Mouse (Mus musculus) hindbrain, postnatal 0 days (tissue): Measurements from ENCODE around the gene Zc3h14. TPM values are rescaled to one million over a fixed set of nuclear protein-coding genes. Genes with fewer than 3 reads are reported as not detected.

Source experiments
- ATAC-seq: fragments of 200-750 bp; cut with Nextera tagmentation; 2 replicates; pipeline ENCODE4 v1.8.0; 2017; ENCODE audit warnings: mild to moderate bottlenecking, moderate TSS enrichment, moderate library complexity
- DNase-seq: peaks from one replicate; pipeline ENCODE4 v3.0.0-alpha.2; 2015; ENCODE audit warnings: low spot score
- H3K27ac ChIP-seq: fragments of 300-500 bp; sonication (generic); 2 replicates; pipeline ENCODE4 v1.5.1; 2014; ENCODE audit warnings: mild to moderate bottlenecking
- H3K27me3 ChIP-seq: fragments of 300-500 bp; sonication (generic); 2 replicates; pipeline ENCODE4 v1.6.1; 2014; ENCODE audit warnings: low read length, mixed read lengths; ENCODE audit not compliant: insufficient read depth
- H3K36me3 ChIP-seq: fragments of 300-500 bp; sonication (generic); 2 replicates; pipeline ENCODE4 v1.6.1; 2014; ENCODE audit warnings: low read length, mixed read lengths; ENCODE audit not compliant: insufficient read depth
- H3K4me1 ChIP-seq: fragments of 300-500 bp; sonication (generic); 2 replicates; pipeline ENCODE4 v1.6.1; 2014; ENCODE audit warnings: antibody characterized with exemption, low read length, mixed read lengths; ENCODE audit not compliant: insufficient read depth
- H3K4me2 ChIP-seq: fragments of 300-500 bp; sonication (generic); 2 replicates; pipeline ENCODE4 v1.6.1; 2014; ENCODE audit warnings: low read depth, mild to moderate bottlenecking, low read length, moderate library complexity, mixed read lengths
- H3K4me3 ChIP-seq: fragments of 300-500 bp; sonication (generic); 2 replicates; pipeline ENCODE4 v1.5.1; 2014; ENCODE audit warnings: low read length
- H3K9ac ChIP-seq: fragments of 300-500 bp; sonication (generic); replicated peaks from 2 replicates; pipeline ENCODE4 v1.6.1; 2014; ENCODE audit warnings: mild to moderate bottlenecking, low read length, moderate library complexity, mixed read lengths
- H3K9me3 ChIP-seq: fragments of 300-500 bp; sonication (generic); 2 replicates; pipeline ENCODE4 v1.6.1; 2016; ENCODE audit warnings: low read length, mixed read lengths
- CTCF ChIP-seq: IDR thresholded peaks from 2 replicates; pipeline ENCODE4 v1.5.1; 2016; ENCODE audit warnings: antibody characterized with exemption, control low read depth, low read depth
- WGBS: fragments of 180-500 bp; shearing (Covaris S2); extraction: QIAGEN DNeasy Blood & Tissue Kit; methylation state at CpG from one replicate; pipeline ENCODE4 v1.1.7; 2014; 5-methylcytosine and 5-hydroxymethylcytosine counted together
- polyA plus RNA-seq: library from polyadenylated mRNA; unstranded; fragments of >200 nt; fragmentation: Nextera tagmentation; extraction: Ambion mirVana; gene quantifications from 2 replicates; pipeline ENCODE4 v1.2.1, GENCODE M21; 2015
- total RNA-seq: library from RNA; depleted of rRNA; stranded (reverse); fragments of >200 nt; gene quantifications from 2 replicates; pipeline ENCODE4 v1.2.3, GENCODE M21; 2014; rRNA removed

Zc3h14 gene
- 84.1 and 102 TPM in 2 replicates for total RNA-seq
- polyA plus RNA-seq: 100.0 and 101 TPM in 2 replicates

DNA sequence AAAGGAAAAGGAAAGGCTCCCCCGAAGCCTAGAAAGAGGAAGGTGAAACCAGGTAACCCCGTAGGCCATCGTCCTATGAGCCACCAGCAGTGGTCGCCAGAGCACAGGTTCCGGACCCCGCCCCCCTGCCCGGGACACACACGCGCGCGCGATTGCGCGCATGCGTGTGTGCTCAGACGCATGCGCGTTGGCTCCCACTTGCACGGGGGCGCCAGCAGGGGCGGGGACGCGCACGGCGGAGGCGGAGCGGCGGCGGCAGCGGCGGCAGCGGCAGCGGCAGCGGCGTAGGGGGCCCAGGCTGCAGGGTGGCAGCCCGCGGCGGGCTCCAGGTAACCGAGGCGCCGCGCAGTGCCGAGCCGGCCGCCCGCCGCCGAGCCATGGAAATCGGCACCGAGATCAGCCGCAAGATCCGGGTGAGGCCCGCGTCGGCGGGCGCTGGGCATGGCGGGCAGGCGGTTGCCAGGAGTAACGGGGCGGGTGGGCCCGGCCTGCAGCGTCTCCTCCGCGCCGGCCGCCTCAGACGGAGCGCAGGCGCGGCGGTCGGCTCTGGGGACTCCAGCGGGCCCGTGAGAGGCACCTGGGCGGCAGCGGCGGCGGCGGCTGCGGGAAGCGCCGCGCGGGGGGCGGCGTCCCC lies at the start of gene Zc3h14:
TSS of gene Zc3h14 (plus strand) at position 219 of the 634 bp plus-strand sequence.
- ATAC-seq: peak; percentile 94
- peak; percentile 72 for TF ChIP-seq CTCF
- 1% methylated on average over 73 of the region's 87 CpGs for WGBS

GRCm38 (mm10) chr12:98697202-98697601 lies 49.6 kb upstream of the Zc3h14 start:
- Histone ChIP-seq H3K4me1 (no peaks in the 10 kb centered on the region), H3K36me3 (no peaks in the 10 kb centered on the region; the same call in 1 of the 2 replicates), H3K9me3 (no peaks in the 10 kb centered on the region), H3K27me3 (no peaks in the 10 kb centered on the region), H3K4me3 (no peak overlapping the region), H3K27ac (no peak overlapping the region), H3K9ac (no peak overlapping the region), H3K4me2 (no peak overlapping the region)
- 77% methylated on average over 5 of the region's 5 CpGs for WGBS
- DNase-seq (no peak), ATAC-seq (no peak)
- no peak for TF ChIP-seq CTCF

More for the DNA sequence above, at the start of gene Zc3h14:
- Histone ChIP-seq H3K36me3 (no peaks in the 10 kb centered on the region), H3K9ac (peak within 1 kb of the TSS; percentile 85), H3K4me3 (peak within 1 kb of the TSS; percentile 94), H3K27ac (peak within 1 kb of the TSS; percentile 91), H3K4me1 (peaks cover 10% of the 10 kb centered on the region; the same call in 1 of the 2 replicates), H3K27me3 (no peaks in the 10 kb centered on the region), H3K4me2 (peak within 1 kb of the TSS; percentile 70), H3K9me3 (no peaks in the 10 kb centered on the region)
- peak; percentile 98 for DNase-seq

GRCm38 (mm10) chr12:98701564-98701963 lies 45.2 kb upstream of the Zc3h14 start:
- Histone ChIP-seq H3K4me1 (no peaks in the 10 kb centered on the region), H3K4me2 (no peak overlapping the region), H3K27ac (no peak overlapping the region), H3K9me3 (no peaks in the 10 kb centered on the region), H3K36me3 (no peaks in the 10 kb centered on the region), H3K9ac (no peak overlapping the region), H3K27me3 (no peaks in the 10 kb centered on the region), H3K4me3 (no peak overlapping the region)
- WGBS: 60% methylated on average over 9 of the region's 9 CpGs
- ATAC-seq (no peak), DNase-seq (peak; percentile 5)
- no peak for TF ChIP-seq CTCF

- no peak for ATAC-seq
- TF ChIP-seq CTCF: no peak
- H3K9ac ChIP-seq: no peak overlapping the region
- DNase-seq: no peak
- no peak overlapping the region for H3K4me3 ChIP-seq
- H3K9me3 ChIP-seq: no peaks in the 10 kb centered on the region
- WGBS: 87% methylated on average over 2 of the region's 2 CpGs
- no peaks in the 10 kb centered on the region for H3K36me3 ChIP-seq
- H3K4me1 ChIP-seq: no peaks in the 10 kb centered on the region
- no peak overlapping the region for H3K27ac ChIP-seq
- no peaks in the 10 kb centered on the region for H3K27me3 ChIP-seq
- no peak overlapping the region for H3K4me2 ChIP-seq
These were observed 43.2 kb upstream of the Zc3h14 start for GRCm38 (mm10) chr12:98703554-98703953.

- no peak overlapping the region for H3K4me3 ChIP-seq
- no peaks in the 10 kb centered on the region for H3K27me3 ChIP-seq
- H3K4me2 ChIP-seq: no peak overlapping the region
- TF ChIP-seq CTCF: no peak
- H3K27ac ChIP-seq: no peak overlapping the region
- no peak overlapping the region for H3K9ac ChIP-seq
- no peak for ATAC-seq
- WGBS: 72% methylated on average over 10 of the region's 10 CpGs
- no peaks in the 10 kb centered on the region for H3K36me3 ChIP-seq
- no peaks in the 10 kb centered on the region for H3K9me3 ChIP-seq
- no peaks in the 10 kb centered on the region for H3K4me1 ChIP-seq
- DNase-seq: no peak
These were observed 42.8 kb upstream of the Zc3h14 start for GRCm38 (mm10) chr12:98703961-98704360.

- Histone ChIP-seq H3K4me3 (no peak overlapping the region), H3K36me3 (no peaks in the 10 kb centered on the region), H3K4me2 (no peak overlapping the region), H3K4me1 (no peaks in the 10 kb centered on the region), H3K27ac (no peak overlapping the region), H3K27me3 (no peaks in the 10 kb centered on the region), H3K9ac (no peak overlapping the region), H3K9me3 (no peaks in the 10 kb centered on the region)
- ATAC-seq: no peak
- 78% methylated on average over 6 of the region's 6 CpGs for WGBS
- no peak for DNase-seq
- no peak for TF ChIP-seq CTCF
These were observed 33.9 kb upstream of the Zc3h14 start for GRCm38 (mm10) chr12:98712819-98713218.

DNA sequence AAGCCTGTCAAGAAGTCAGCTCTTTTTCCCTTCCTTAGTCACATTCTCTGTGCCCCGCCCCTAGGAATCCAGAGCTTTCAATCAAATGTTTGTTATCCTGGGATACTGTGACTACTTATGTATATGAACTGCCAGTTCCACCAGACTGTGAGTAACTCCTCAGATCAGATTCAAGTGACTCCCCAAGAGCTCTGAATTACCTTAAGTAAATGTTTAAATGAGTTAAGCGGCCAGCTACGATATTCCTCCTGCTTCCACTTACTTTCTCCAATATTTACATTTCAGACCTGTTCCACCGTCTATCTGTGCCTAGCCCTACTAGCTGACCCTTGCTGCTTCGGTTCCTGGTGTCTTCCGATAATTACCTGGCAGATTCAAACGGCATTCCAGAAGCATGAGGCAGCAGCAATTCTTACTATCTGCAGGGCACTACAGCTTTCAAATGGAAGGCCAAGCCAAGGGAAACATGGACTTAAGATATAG lies 33.1 kb upstream of the Zc3h14 start:
- Histone ChIP-seq H3K4me2 (no peak overlapping the region), H3K9me3 (no peaks in the 10 kb centered on the region), H3K9ac (no peak overlapping the region), H3K4me1 (no peaks in the 10 kb centered on the region), H3K27me3 (no peaks in the 10 kb centered on the region), H3K4me3 (no peak overlapping the region), H3K27ac (no peak overlapping the region), H3K36me3 (no peaks in the 10 kb centered on the region)
- 63% methylated on average over 7 of the region's 7 CpGs for WGBS
- DNase-seq (no peak), ATAC-seq (no peak)
- no peak for TF ChIP-seq CTCF
